ENCODE assay signal across 12 mouse cellular contexts in genomic region chr15:86424971-86425370, GRCm38 (mm10).
"Had no signal": no experiment of that assay in that cellular context is flagged by ENCODE, and none has a peak within 500 bp of the region (broad histone marks: within the 10 kb centered on the region; RNA-seq: fewer than 3 reads in every experiment).

No protein-coding gene starts in this region.

- ATAC-seq: midbrain, embryonic 13.5 days had no signal

- H3K9ac ChIP-seq: limb, embryonic 12.5 days; midbrain, embryonic 13.5 days; neural tube, embryonic 12.5 days had no signal

- DNase-seq: kidney, adult 11 months; kidney, adult 9 months; kidney, postnatal 36 days; layer of hippocampus, adult 9-11 months; layer of hippocampus, postnatal 36 days; lung, postnatal 36 days; thymus, postnatal 4 days had no signal

- H3K36me3 ChIP-seq: limb, embryonic 12.5 days; midbrain, embryonic 13.5 days; neural tube, embryonic 12.5 days had no signal

- H3K27me3 ChIP-seq: limb, embryonic 12.5 days; midbrain, embryonic 13.5 days; neural tube, embryonic 12.5 days had no signal

- H3K27ac ChIP-seq: kidney, postnatal 0 days; limb, embryonic 12.5 days; midbrain, embryonic 13.5 days; neural tube, embryonic 12.5 days; stomach, postnatal 0 days had no signal

- H3K4me2 ChIP-seq: limb, embryonic 12.5 days; midbrain, embryonic 13.5 days; neural tube, embryonic 12.5 days had no signal

- H3K9me3 ChIP-seq: limb, embryonic 12.5 days; midbrain, embryonic 13.5 days; neural tube, embryonic 12.5 days had no signal

- H3K4me3 ChIP-seq: limb, embryonic 12.5 days; midbrain, embryonic 13.5 days; neural tube, embryonic 12.5 days had no signal
